Mouse (Mus musculus) heart, postnatal 25 days (tissue): ENCODE data around the gene Crtc2. TPM values are rescaled to one million over a fixed set of nuclear protein-coding genes. Genes with fewer than 3 reads are reported as not detected.
A peak's percentile ranks its signal among the peaks of the same experiment; 100 is the strongest.
"Not testable (repeated sequence)": the region's sequence is repeated elsewhere in the genome, so short reads cannot be mapped to it uniquely, and the experiment has no call there.

Experiments used
- DNase-seq: peaks from one replicate; pipeline ENCODE4 v3.0.0; 2022; ENCODE audit warnings: low spot score
- intact Hi-C: fragments of 180-260 bp; cut with DNase I; formaldehyde crosslinking; loops from one replicate; pipeline ENCODE4 v1.15.1; 2025
- total RNA-seq, 2 experiments: library from RNA; stranded (reverse); gene quantifications; 2 replicates each; pipeline ENCODE4 v1.2.3; 2021

The Crtc2 gene
- total RNA-seq, 2 experiments from 2014 or later, result 14.6 to 16.1 TPM

GRCm38 (mm10) chr3:90241669-90242358 is 12.1 kb upstream of the Crtc2 start:
- DNase-seq, result no peak
- intact Hi-C loops, result no loop called here

GRCm38 (mm10) chr3:90242984-90243775 is 10.8 kb upstream of the Crtc2 start, which contains the start of gene Creb3l4:
Gene Creb3l4 (minus strand): TSS chr3:90243512.
- no peak for DNase-seq
- intact Hi-C loops, result no loop called here

GRCm38 (mm10) chr3:90245406-90245805 is 8.6 kb upstream of the Crtc2 start:
- no peak for DNase-seq
- intact Hi-C loops, result no loop called here

GRCm38 (mm10) chr3:90247630-90247959 is 6.4 kb upstream of the Crtc2 start:
- no peak for DNase-seq
- intact Hi-C loops, result no loop called here

- intact Hi-C loops, result no loop called here
- peak; percentile 92 for DNase-seq
Measured at GRCm38 (mm10) chr3:90247960-90248745, 5.8 kb upstream of the Crtc2 start, which contains the start of gene Slc39a1. Gene Slc39a1 (plus strand): TSS chr3:90248172.

GRCm38 (mm10) chr3:90248746-90249100 is 5.2 kb upstream of the Crtc2 start:
- DNase-seq, result peak; percentile 45
- intact Hi-C loops, result no loop called here

GRCm38 (mm10) chr3:90250791-90251190 is 3.2 kb upstream of the Crtc2 start:
- no peak for DNase-seq
- intact Hi-C loops, result no loop called here

- DNase-seq, intact Hi-C loops: not testable (repeated sequence)
Measured at GRCm38 (mm10) chr3:90251731-90252226, 2.2 kb upstream of the Crtc2 start.

GRCm38 (mm10) chr3:90252659-90253058 is 1.3 kb upstream of the Crtc2 start:
- intact Hi-C loops, DNase-seq: not testable (repeated sequence)

- intact Hi-C loops, DNase-seq: not testable (repeated sequence)
Measured at GRCm38 (mm10) chr3:90253174-90253573, 789 bp upstream of the Crtc2 start.

GRCm38 (mm10) chr3:90254419-90255193 is 643 bp downstream of the Crtc2 start:
- intact Hi-C loops, result no loop called here
- DNase-seq, result no peak

- DNase-seq, result no peak
- intact Hi-C loops, result no loop called here
Measured at GRCm38 (mm10) chr3:90255194-90255565, 1.2 kb downstream of the Crtc2 start.

GRCm38 (mm10) chr3:90255784-90256353 is 1.9 kb downstream of the Crtc2 start:
- intact Hi-C loops, result no loop called here
- DNase-seq, result no peak

GRCm38 (mm10) chr3:90256731-90257530 is 3.0 kb downstream of the Crtc2 start:
- intact Hi-C loops, result no loop called here

GRCm38 (mm10) chr3:90258521-90258920 is 4.6 kb downstream of the Crtc2 start:
- DNase-seq, result no peak
- intact Hi-C loops, result no loop called here

More at GRCm38 (mm10) chr3:90256731-90257530, 3.0 kb downstream of the Crtc2 start:
- DNase-seq, result no peak

GRCm38 (mm10) chr3:90263121-90263771 is 9.3 kb downstream of the Crtc2 start:
- intact Hi-C loops, result loop anchor here (5.0 kb wide), 1 partner anchor 41 kb away; no protein-coding TSS in a partner anchor
- DNase-seq, result no peak

- intact Hi-C loops, result loop anchor here (2.0 to 5.0 kb wide), 2 partner anchors 42 to 108 kb away; no protein-coding TSS in a partner anchor
- no peak for DNase-seq
Measured at GRCm38 (mm10) chr3:90264687-90265033, 10.7 kb downstream of the Crtc2 start.
